Mouse (Mus musculus) limb, embryonic 13.5 days (tissue): ENCODE data around the gene Timm8a2. TPM values are rescaled to one million over a fixed set of nuclear protein-coding genes. Genes with fewer than 3 reads are reported as not detected.

Experiments used
- ATAC-seq: fragments of 200-750 bp; cut with Nextera tagmentation; 2 replicates; pipeline ENCODE4 v1.8.0; 2017; ENCODE audit warnings: low read depth, moderate number of reproducible peaks, moderate TSS enrichment; ENCODE audit not compliant: low FRiP score
- H3K27ac ChIP-seq: fragments of 300-500 bp; sonication (generic); 2 replicates; pipeline ENCODE4 v1.5.1; 2015; ENCODE audit warnings: inconsistent platforms, mild to moderate bottlenecking, moderate library complexity
- H3K27me3 ChIP-seq: fragments of 300-500 bp; sonication (generic); 2 replicates; pipeline ENCODE4 v1.6.1; 2015; ENCODE audit warnings: mild to moderate bottlenecking, inconsistent platforms
- H3K36me3 ChIP-seq: fragments of 300-500 bp; sonication (generic); 2 replicates; pipeline ENCODE4 v1.6.1; 2015; ENCODE audit warnings: inconsistent platforms, mild to moderate bottlenecking, moderate library complexity
- H3K4me1 ChIP-seq: fragments of 300-500 bp; sonication (generic); 2 replicates; pipeline ENCODE4 v1.6.1; 2015; ENCODE audit warnings: inconsistent platforms
- H3K4me2 ChIP-seq: fragments of 300-500 bp; sonication (generic); replicated peaks from 2 replicates; pipeline ENCODE4 v1.6.1; 2015; ENCODE audit warnings: inconsistent platforms, mild to moderate bottlenecking, moderate library complexity
- H3K4me3 ChIP-seq: fragments of 300-500 bp; sonication (generic); 2 replicates; pipeline ENCODE4 v1.5.1; 2015; ENCODE audit warnings: moderate library complexity, mild to moderate bottlenecking, inconsistent platforms
- H3K9ac ChIP-seq: fragments of 300-500 bp; sonication (generic); 2 replicates; pipeline ENCODE4 v1.6.1; 2015; ENCODE audit warnings: mild to moderate bottlenecking, inconsistent platforms
- H3K9me3 ChIP-seq: fragments of 300-500 bp; sonication (generic); 2 replicates; pipeline ENCODE4 v1.6.1; 2016; ENCODE audit warnings: inconsistent platforms
- WGBS: fragments of 180-500 bp; shearing (Covaris S2); methylation state at CpG from one replicate; pipeline ENCODE4 v1.1.7; 2015; 5-methylcytosine and 5-hydroxymethylcytosine counted together
- polyA plus RNA-seq: library from polyadenylated mRNA; unstranded; fragments of >200 nt; fragmentation: Nextera tagmentation; extraction: Ambion mirVana; gene quantifications from 2 replicates; pipeline ENCODE4 v1.2.1, GENCODE M21; 2015

The Timm8a2 gene
- polyA plus RNA-seq, 1 experiment from 2014 or later, result not detected

DNA sequence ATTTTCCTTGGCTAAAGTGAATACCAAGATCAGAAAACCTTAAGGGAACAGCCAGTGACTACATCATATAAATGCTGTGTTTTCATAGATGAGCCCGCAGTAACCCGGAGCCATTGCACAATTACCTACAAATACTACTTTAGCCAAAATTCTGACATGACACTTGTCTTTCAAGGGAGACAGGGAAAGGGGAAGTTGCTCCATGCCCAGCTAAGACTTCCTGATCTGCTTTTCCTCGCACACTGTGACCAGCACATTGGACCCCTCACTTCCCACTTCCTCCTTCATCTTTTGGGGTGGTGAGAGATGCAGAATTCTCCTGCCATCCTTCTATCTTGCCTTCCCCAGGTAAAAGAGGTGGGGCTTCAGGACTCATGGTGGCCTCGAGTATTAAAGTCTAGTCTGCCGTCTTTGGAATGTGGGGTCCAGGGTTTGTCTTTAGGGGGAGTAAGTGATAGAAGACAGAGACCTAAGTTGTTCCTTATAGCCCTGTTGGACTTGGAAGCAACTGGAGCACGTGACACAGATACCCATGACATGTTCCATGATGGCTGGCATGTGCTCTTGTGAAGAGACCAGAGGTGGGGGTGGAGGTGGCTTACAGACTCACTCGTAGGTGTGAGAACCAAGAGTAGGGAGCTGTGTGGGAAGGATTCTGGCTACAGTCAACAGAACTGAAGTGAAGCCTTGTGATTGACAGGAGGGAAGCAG, 39.5 kb upstream of the Timm8a2 start:
- Histone ChIP-seq H3K27ac (no peak overlapping the region), H3K9me3 (no peaks in the 10 kb centered on the region), H3K27me3 (no peaks in the 10 kb centered on the region), H3K36me3 (peaks cover 43% of the 10 kb centered on the region), H3K4me3 (no peak overlapping the region), H3K9ac (no peak overlapping the region), H3K4me1 (peaks cover 3% of the 10 kb centered on the region; the same call in 1 of the 2 replicates), H3K4me2 (no peak overlapping the region)
- 90% methylated on average over 7 of the region's 7 CpGs for WGBS
- no peak for ATAC-seq

DNA sequence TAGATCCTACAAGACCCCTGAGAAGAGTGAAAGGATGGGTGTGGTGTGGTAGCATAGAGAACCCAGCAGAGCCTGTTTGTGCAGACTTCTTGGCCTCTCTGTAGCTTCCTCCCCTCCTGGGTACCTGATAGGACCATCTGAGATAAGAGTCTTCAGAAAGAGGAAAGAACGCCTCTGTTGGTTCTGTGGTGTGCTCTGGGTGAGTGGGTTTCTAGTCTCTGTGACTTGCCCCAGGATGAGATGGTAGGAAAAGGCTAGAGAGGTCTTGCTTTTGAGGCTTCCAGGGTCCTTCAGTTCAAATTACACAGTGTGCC, 39.0 kb upstream of the Timm8a2 start:
- H3K9me3 ChIP-seq, result no peaks in the 10 kb centered on the region
- peaks cover 40% of the 10 kb centered on the region for H3K36me3 ChIP-seq
- H3K4me1 ChIP-seq, result peaks cover 3% of the 10 kb centered on the region; the same call in 1 of the 2 replicates
- H3K27ac ChIP-seq, result no peak overlapping the region
- no peaks in the 10 kb centered on the region for H3K27me3 ChIP-seq
- no peak for ATAC-seq
- 100% methylated on average over 1 of the region's 1 CpGs for WGBS
- no peak overlapping the region for H3K4me2 ChIP-seq
- H3K4me3 ChIP-seq, result no peak overlapping the region
- H3K9ac ChIP-seq, result no peak overlapping the region

DNA sequence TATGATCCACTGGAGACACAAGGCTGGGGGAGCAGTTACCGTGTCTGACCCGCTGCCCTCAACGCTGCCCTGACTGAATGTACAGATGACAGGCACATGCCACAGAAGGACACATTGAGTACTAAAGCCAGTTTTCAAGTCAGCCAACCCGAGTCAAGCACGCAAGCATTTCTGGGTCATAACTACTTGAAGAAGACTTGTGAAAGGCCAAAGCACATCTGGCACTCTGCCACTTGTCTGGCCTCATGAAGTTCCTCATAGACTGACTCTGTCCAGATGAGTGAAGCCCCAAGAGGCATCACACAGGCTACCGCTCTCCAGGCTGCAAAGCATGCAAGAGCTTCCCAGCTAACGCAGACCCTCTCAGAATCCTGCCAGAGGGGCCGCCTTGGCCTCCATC, 37.7 kb upstream of the Timm8a2 start:
- Histone ChIP-seq H3K27me3 (no peaks in the 10 kb centered on the region), H3K4me3 (no peak overlapping the region), H3K9me3 (no peaks in the 10 kb centered on the region), H3K4me2 (no peak overlapping the region), H3K36me3 (peaks cover 46% of the 10 kb centered on the region), H3K27ac (no peak overlapping the region), H3K9ac (no peak overlapping the region), H3K4me1 (peaks cover 2% of the 10 kb centered on the region; the same call in 1 of the 2 replicates)
- 93% methylated on average over 8 of the region's 8 CpGs for WGBS
- no peak for ATAC-seq

DNA sequence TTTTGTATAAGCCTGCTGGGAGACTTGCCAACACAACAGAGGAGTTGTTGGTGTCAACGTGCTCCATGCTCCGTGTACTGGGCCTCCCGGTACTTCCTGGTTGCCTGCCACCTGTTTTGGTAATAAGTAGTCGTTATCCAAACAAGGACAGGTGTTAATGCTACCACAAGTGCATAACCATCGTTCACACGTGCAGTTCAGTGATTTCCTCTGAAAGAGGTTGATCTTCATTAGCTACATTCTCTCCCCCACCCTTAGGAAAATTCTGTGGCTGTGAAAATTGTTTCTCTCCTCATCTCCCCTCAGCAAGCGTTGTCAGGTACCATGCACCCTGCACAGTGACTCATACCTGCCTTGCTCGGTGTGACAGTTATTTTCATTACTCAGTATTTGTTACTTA, 35.0 kb upstream of the Timm8a2 start:
- 66% methylated on average over 8 of the region's 8 CpGs for WGBS
- no peaks in the 10 kb centered on the region for H3K27me3 ChIP-seq
- H3K36me3 ChIP-seq, result peaks cover 44% of the 10 kb centered on the region
- no peaks in the 10 kb centered on the region; the same call in 1 of the 2 replicates for H3K4me1 ChIP-seq
- H3K4me2 ChIP-seq, result no peak overlapping the region
- no peak overlapping the region for H3K27ac ChIP-seq
- H3K9ac ChIP-seq, result no peak overlapping the region
- no peaks in the 10 kb centered on the region for H3K9me3 ChIP-seq
- no peak overlapping the region for H3K4me3 ChIP-seq
- ATAC-seq, result no peak

DNA sequence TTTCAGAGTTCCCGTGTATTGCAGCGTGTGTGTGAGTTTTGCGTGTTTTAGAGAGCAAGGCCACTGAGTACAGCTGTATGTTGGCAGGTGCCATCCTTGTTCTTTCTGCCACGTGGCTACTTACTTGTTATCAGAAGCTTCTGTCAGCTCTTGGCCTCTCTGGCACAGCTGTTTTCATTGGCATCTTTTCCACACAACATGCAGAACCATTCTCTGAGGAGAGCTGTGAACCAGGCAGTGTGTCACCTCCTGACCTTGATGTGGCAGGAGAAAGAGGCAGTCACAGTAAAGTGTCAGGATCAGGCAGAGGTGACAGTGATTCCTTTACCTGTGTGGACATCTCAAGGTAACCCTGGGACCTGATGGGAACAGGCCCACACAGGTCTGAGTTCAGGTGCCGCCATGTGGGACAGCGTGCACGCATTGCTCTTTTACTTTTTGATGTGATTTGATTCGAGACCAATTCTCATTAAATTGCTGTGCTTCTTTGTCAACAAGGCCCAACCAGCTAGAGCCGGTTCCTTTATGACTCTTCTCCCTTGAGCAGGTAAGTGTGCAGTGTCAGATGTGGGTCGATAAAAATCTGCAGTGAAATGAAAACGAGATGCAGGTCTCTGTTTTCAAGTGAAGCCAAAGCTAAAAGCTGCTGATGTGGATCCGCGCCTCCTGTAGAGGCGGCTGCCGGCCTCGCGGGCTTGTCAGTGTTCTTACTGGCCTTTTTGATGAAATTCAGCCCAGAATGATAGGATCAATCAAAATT, 33.9 kb upstream of the Timm8a2 start:
- no peaks in the 10 kb centered on the region for H3K27me3 ChIP-seq
- H3K36me3 ChIP-seq, result peaks cover 34% of the 10 kb centered on the region
- no peaks in the 10 kb centered on the region; the same call in 1 of the 2 replicates for H3K4me1 ChIP-seq
- H3K9ac ChIP-seq, result no peak overlapping the region
- no peak overlapping the region for H3K4me2 ChIP-seq
- no peaks in the 10 kb centered on the region for H3K9me3 ChIP-seq
- no peak for ATAC-seq
- 93% methylated on average over 17 of the region's 17 CpGs for WGBS
- no peak overlapping the region for H3K4me3 ChIP-seq
- H3K27ac ChIP-seq, result no peak overlapping the region

DNA sequence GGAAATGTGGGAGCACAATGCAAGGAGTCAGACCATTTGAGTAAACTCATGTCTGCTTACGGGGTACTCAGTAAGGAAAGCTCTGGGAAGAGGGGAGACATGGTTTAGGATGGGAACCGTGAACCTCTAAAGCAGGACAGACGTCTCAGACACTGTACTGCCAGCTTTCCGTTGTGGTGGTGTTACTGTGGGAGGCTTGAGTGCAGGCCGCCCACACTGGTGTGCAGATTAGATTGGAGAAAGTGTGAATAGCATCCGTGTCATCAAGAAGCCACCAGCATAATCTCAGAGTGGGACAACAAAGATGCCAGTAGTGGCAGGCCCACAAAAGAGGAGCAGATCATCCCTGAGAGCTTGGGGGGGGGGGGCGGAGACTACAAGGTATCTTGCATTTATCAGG, 32.2 kb upstream of the Timm8a2 start:
- no peak overlapping the region for H3K4me2 ChIP-seq
- no peaks in the 10 kb centered on the region for H3K27me3 ChIP-seq
- H3K4me3 ChIP-seq, result no peak overlapping the region
- H3K4me1 ChIP-seq, result no peaks in the 10 kb centered on the region; the same call in 1 of the 2 replicates
- no peak overlapping the region for H3K9ac ChIP-seq
- ATAC-seq, result no peak
- no peaks in the 10 kb centered on the region for H3K9me3 ChIP-seq
- peaks cover 23% of the 10 kb centered on the region for H3K36me3 ChIP-seq
- H3K27ac ChIP-seq, result no peak overlapping the region
- WGBS, result 92% methylated on average over 7 of the region's 7 CpGs

DNA sequence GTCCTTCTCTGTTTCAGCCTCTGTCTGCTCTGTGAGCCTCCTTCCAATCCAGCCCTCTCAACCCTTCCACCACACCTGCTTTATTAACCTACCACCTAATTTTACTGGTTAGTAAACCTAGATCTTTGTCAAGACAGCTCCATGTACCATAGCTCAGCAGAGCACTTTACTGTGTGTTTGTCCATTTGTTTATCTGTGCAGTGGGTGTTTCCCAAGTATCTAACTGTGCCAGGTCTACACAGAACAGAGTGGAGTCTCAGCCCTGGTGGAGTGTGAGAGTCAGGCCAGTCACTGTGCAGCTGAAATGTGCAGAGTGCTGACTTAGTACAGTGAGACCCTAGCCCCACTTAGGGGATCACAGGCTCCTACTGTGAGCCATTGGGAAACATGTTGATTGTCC, 30.7 kb upstream of the Timm8a2 start:
- no peaks in the 10 kb centered on the region; the same call in 1 of the 2 replicates for H3K4me1 ChIP-seq
- no peaks in the 10 kb centered on the region for H3K27me3 ChIP-seq
- H3K9me3 ChIP-seq, result no peaks in the 10 kb centered on the region
- H3K9ac ChIP-seq, result no peak overlapping the region
- no peak for ATAC-seq
- H3K4me2 ChIP-seq, result no peak overlapping the region
- no peak overlapping the region for H3K27ac ChIP-seq
- no peak overlapping the region for H3K4me3 ChIP-seq
- H3K36me3 ChIP-seq, result peaks cover 17% of the 10 kb centered on the region

DNA sequence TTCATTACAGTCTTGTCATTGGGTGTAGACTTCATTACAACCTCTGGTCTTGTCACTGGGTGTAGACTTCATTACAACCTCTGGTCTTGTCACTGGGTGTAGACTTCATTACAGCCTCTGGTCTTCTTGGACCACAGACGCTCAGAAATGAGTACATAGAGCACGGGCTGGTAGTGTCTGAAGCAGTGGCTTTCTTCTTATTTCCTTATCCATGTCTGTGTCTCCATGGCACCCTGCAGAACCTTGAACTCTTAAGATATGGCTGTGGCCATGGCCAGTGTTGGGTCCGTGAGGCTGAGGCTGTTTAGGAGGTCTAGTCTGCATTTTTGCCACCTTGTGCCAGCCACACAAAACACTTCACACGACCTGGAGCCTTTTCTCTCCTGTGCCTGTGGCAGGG, 26.2 kb upstream of the Timm8a2 start:
- no peak for ATAC-seq
- WGBS, result 87% methylated on average over 4 of the region's 4 CpGs

DNA sequence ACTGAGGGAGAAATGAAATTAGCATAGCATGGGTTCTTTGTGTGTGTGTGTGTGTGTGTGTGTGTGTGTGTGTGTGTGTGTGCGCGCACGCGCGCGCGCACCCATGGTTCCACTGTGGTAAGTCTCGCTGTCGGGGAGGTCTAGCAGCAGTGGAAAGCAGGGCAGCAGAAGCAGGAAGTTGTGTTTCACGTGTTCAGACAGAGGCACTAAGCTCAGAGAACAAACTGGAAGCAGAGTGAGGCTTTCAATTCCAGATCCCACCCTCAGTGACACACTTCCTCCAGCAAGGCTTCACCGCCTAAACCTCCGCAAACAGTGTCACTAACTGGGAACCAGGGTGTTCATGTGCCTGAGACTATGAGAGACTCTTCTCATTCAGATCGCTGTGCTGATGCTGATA, 25.0 kb upstream of the Timm8a2 start:
- Histone ChIP-seq H3K9ac (no peak overlapping the region), H3K27me3 (no peaks in the 10 kb centered on the region), H3K27ac (no peak overlapping the region), H3K4me2 (no peak overlapping the region), H3K36me3 (peaks cover 43% of the 10 kb centered on the region), H3K4me3 (no peak overlapping the region), H3K9me3 (no peaks in the 10 kb centered on the region), H3K4me1 (peaks cover 8% of the 10 kb centered on the region)
- ATAC-seq, result no peak
- WGBS, result 93% methylated on average over 13 of the region's 13 CpGs

More for the DNA sequence above, 26.2 kb upstream of the Timm8a2 start:
- no peak overlapping the region for H3K4me3 ChIP-seq
- H3K27me3 ChIP-seq, result no peaks in the 10 kb centered on the region
- no peaks in the 10 kb centered on the region for H3K9me3 ChIP-seq
- no peak overlapping the region for H3K27ac ChIP-seq
- no peak overlapping the region for H3K9ac ChIP-seq
- peaks cover 38% of the 10 kb centered on the region for H3K36me3 ChIP-seq
- H3K4me2 ChIP-seq, result no peak overlapping the region
- peaks cover 6% of the 10 kb centered on the region for H3K4me1 ChIP-seq

DNA sequence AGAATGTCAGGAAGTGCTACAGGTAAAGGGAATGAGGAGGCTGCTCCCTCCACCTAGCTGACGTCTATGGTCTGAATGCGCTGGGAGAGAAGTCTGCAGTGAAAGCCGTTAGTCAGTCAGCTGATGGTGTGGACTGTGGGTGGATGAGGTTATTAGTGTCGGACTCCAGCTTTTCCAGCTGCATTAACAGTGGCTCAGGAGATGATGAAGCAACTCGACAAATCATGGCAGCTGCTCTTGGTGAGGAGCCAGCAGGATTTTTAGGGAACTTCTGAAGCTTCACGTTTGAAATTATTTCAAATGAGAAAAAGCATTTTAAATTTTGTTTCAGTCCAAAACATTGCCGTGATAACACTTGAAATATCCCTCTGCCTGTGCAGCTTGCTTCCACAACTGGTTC, 24.2 kb upstream of the Timm8a2 start:
- H3K9me3 ChIP-seq, result no peaks in the 10 kb centered on the region
- H3K4me1 ChIP-seq, result peaks cover 8% of the 10 kb centered on the region
- WGBS, result 73% methylated on average over 7 of the region's 7 CpGs
- H3K27ac ChIP-seq, result no peak overlapping the region
- H3K9ac ChIP-seq, result no peak overlapping the region
- H3K36me3 ChIP-seq, result peaks cover 46% of the 10 kb centered on the region
- H3K4me2 ChIP-seq, result no peak overlapping the region
- H3K27me3 ChIP-seq, result no peaks in the 10 kb centered on the region
- no peak for ATAC-seq
- H3K4me3 ChIP-seq, result no peak overlapping the region

DNA sequence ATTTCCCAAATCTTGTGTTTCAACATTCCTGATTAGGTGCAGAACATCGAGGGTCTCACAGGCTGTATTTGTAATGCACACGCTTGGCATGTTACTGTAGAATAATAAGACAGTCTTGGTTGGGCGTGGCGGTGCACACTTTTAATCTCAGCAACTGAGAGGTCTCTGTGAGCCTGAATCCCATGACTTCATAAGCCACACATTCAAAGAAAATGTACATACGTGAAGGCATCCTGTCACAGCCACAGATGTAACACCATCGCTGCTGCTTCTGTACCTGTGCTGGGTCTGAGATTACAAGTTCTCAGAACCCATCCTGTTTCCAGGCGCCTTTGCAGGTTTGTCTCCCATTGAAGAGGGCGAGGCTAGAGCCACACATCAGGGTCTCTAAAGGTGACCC, 22.7 kb upstream of the Timm8a2 start:
- Histone ChIP-seq H3K4me2 (no peak overlapping the region), H3K4me3 (no peak overlapping the region), H3K27me3 (no peaks in the 10 kb centered on the region), H3K4me1 (peaks cover 11% of the 10 kb centered on the region), H3K9me3 (no peaks in the 10 kb centered on the region), H3K27ac (no peak overlapping the region), H3K9ac (no peak overlapping the region), H3K36me3 (peaks cover 50% of the 10 kb centered on the region)
- WGBS, result 92% methylated on average over 8 of the region's 8 CpGs
- no peak for ATAC-seq

DNA sequence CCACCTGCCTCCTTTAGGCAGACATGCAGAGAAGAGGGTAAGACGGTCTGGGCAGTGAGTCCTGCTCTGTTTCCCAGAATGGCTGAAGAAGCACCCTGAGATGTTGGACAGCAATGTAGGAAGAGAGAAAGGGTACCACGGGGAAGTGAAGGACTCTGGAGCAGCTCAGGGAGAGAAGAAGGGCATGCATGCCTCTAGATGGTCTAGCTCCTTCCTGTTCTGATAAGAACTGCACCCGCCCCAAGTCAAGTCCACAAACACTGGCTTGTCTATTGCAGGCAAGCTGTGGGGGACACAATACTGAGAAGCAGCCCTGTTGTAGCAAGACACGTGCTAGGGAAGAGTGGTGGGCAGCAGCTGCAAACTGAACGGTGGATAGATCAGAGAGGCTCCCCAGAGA, 22.3 kb upstream of the Timm8a2 start:
- no peak overlapping the region for H3K4me2 ChIP-seq
- H3K4me1 ChIP-seq, result peaks cover 15% of the 10 kb centered on the region
- no peaks in the 10 kb centered on the region for H3K27me3 ChIP-seq
- no peaks in the 10 kb centered on the region for H3K9me3 ChIP-seq
- H3K9ac ChIP-seq, result no peak overlapping the region
- ATAC-seq, result no peak
- no peak overlapping the region for H3K4me3 ChIP-seq
- 76% methylated on average over 5 of the region's 5 CpGs for WGBS
- H3K27ac ChIP-seq, result no peak overlapping the region
- H3K36me3 ChIP-seq, result peaks cover 50% of the 10 kb centered on the region
